Mouse (Mus musculus) bone marrow macrophage, adult 2 months (primary cell): ENCODE data around the gene Snapc3.

Experiments used
- CTCF ChIP-seq: IDR thresholded peaks from 2 replicates; pipeline ENCODE4 v1.5.1; 2012; ENCODE audit warnings: low read depth, mild to moderate bottlenecking, low read length, moderate library complexity
- POLR2A ChIP-seq: IDR thresholded peaks from 2 replicates; pipeline ENCODE4 v1.6.1; 2012; ENCODE audit warnings: mild to moderate bottlenecking, low read depth, low read length, borderline replicate concordance

- no peak for TF ChIP-seq POLR2A
- no peak for TF ChIP-seq CTCF
These were observed 93.6 kb downstream of the Snapc3 start for GRCm38 (mm10) chr4:83511083-83511482.
